Mouse (Mus musculus) kidney, adult 11 months (tissue): ENCODE measurements around the gene Kpna2.
"Not testable (repeated sequence)": the region's sequence is repeated elsewhere in the genome, so short reads cannot be mapped to it uniquely, and the experiment has no call there.

Experiments used
- DNase-seq: peaks from one replicate; pipeline ENCODE4 v3.0.0; 2022

Gene Kpna2

DNA sequence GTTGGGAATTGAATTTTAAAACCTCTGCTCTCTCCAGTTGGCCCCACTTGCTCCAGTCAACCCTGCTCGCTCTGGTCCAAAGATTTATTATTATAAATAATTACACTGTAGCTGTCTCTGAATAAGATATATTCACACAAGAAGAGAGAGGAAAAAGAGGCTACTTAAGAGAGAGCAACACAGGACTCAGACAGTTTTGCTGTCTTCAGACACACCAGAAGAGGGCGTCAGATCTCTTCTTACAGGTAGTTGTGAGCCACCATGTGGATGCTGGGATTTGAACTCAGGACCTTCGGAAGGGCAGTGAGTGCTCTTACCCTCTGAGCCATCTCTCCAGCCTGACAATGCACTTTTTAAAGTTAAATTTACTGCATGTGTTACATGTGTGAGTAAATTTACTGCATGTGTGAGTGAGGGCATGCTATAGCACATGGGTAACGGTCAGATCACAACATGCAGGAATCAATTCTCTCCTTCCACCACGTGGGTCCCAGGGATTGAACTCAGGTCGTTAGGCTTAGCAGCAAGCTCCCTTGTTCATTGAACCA lies 18.1 kb upstream of the Kpna2 start:
- no peak for DNase-seq

DNA sequence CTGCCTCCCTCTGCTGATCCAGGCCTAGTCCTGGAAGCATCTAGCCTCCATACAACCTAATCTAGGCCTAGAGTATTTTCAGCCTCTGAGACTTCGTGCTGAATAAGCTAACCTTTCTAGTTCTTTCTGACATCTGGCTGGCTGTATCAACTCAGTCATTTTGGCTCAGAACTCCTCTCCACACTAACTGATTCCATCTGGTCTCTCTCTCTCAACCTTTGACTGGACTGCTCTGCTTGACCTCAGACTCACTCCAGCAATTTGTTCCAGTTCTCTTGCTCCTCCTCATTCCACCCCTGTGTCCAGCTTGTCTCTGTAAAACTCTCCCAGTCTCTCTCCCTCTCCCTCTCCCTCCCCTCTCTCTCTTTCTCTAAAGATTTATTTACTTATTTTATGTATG lies 17.6 kb upstream of the Kpna2 start:
- peak; percentile 65 for DNase-seq

DNA sequence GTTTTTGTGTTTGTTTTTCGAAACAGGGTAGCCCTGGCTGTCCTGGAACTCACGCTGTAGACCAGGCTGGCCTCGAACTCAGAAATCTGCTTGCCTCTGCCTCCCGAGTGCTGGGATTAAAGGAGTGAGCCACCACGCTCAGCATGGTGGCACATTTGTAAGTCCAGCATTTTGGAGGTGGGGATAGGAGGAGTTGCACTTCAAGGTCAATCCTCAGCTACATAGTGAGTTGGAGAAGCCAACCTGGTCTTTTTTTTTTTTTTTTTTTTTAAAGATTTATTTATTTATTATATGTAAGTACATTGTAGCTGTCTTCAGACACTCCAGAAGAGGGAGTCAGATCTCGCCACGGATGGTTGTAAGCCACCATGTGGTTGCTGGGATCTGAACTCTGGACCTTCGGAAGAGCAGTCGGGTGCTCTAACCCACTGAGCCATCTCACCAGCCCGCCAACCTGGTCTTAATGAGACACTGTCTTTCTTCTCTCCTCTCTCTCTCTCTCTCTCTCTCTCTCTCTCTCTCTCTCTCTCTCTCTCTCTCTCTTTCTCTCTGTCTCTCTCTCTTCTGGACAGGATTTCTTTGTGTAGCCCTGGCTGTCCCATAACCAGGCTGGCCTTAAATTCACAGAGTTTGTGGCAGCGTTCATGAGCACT lies 16.3 kb upstream of the Kpna2 start:
- DNase-seq = not testable (repeated sequence)

DNA sequence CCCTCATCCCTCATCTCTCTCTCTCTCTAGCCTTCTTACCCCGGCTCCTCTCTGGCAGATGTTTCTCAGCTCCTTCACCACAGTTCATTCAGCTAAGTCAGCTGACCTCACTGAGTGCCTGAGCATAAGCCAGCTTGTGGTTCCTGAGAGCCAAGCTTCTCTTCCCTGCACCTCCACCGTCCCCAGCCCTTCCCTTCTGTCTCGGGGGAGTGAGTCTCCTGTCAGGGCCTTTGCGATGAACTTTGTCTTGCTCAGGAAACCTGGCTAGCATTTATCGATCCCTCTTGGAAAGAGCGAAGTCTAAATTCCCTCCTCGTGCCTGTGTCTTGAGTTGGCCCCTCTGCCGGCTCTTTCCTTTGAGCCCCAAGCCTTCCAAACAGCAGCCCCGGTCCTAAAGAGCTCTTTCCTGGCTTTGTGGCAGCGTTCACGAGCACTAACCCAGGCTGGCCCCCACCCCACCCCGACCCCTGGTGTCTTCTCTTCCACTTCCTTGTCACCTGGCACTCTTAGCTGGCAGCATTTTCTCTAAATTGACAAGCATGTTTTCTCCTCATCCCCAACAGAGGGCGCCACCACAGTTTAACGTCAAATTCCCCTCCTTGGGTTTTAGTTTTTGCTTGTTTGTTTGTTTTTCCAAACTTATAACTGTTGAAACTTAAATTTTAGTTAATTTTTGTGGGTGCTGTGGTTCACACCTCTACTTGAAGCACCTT lies 15.4 kb upstream of the Kpna2 start:
- no peak for DNase-seq

DNA sequence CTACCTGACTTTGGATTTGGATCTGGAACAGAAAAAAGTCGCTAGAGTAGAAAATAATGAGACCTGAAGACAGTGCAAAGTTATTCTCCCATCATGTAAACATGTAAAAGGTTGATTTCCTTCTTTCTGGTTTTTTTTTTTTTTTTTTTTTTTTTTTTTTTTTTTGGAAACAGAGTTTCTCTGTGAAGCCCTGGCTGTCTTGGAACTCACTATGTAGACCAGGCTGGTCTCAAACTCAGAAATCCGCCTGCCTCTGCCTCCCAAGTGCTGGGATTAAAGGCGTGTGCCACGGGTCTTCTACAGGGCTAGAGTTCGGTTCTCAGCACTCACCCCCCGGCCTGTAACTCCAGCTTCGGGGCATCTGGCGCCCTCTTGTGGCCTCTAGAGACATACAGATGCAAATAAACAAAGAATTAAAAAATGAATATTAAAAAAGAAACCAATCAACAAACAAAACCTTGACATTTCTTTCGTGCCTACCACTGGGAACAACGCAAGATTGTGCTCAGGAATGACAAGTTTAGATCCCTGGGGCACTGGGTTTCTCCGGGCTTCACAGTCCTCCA lies 14.8 kb upstream of the Kpna2 start:
- no peak for DNase-seq

DNA sequence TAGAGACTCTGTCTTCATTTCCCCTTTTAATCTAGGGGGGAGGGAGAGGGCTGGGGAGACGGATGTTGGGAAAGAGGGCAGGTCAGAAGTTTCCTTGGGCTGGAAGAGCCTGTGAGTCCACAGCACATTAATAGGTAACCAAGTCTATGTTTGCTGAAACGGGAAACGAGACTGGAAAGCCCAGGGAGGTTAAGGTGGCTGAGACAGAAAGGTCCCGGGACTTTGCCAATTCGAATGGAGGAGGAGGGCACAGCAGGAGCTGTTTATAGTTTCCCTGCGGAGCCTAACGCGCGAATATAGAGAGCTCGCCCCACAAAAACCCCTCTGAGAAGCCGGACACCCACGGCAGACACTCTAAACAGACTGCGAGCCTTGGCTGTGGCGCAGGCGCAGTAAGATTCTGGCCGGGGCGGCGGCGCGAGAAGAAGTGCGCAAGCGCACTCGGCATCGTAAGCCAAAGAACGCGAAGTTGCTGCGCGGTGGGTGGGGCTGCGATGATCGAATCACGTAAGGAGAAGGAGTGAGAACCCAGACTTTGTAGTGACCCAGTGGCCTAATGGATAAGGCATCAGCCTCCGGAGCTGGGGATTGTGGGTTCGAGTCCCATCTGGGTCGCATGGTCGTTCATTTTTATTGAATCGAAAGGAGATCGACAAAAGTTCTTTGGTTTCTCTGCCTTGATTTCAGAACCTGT lies 13.1 kb upstream of the Kpna2 start:
- DNase-seq = peak; percentile 98

DNA sequence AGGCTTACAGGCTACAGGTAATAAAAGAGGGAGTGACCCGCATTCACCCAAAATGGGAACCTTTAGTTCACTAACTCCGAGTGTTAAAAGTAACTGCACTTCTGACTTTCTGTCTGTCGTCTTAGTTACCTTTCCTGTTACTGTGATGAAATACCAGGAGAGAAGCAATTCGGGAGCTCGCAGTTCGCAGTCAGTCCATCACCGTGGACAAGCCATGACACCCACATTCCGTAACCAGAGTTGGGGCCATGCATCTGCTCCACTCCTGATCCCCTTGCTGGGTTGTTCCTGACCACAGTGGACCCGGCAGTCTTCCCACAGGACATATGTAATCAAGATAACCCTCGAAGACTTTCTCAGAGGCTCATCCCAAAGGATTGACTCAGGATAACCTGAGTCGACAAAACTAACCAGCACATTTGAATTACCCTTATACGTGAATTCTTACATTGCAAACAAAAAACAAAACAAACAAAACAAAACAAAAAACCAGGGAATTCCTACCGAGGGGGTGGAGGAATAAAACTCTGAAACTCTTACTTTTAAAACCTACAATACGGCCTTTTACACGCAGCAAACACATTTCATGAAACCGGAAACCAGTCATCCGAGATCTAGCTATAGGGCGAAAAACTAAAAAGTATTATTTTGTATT lies 12.5 kb upstream of the Kpna2 start:
- DNase-seq = no peak

DNA sequence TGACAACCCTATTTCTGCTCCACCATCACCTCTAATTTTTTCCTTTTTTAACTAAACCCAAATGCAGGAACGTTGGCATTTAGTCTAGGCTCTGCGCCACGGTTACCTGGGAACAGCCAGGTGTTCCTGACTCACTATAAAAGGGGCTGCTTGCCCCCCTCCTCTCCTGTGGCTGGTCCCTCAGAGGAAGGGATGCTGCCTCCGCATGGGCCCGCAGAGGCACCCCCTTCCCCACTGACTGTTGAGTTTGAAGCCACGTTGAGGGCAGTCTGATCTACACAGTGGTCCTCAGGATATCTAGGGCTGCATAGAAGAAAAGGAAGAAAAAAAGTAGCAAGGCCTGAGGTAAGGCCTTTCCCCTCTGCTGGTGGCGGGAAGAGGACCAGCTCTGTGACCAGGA lies 11.8 kb upstream of the Kpna2 start:
- no peak for DNase-seq

DNA sequence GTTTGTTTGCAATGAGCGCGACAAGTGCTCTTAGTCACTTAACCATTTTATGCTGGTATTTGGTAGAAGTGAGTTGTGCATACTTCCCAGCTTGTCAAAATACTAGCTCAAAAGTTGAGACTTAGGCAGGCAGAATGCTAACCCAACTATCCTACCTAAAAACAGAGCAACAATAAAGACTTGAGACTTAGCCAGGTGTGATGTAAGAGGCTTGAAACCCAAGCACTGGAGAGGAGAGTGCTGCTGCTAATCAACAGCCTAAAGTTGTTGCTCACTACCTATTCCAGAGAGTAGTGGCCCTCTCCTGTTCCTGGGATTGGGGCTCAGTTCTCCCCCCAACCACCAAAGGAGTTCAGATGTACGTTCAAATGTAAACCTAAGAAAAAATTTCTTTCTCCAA lies 11.1 kb upstream of the Kpna2 start:
- DNase-seq = no peak

DNA sequence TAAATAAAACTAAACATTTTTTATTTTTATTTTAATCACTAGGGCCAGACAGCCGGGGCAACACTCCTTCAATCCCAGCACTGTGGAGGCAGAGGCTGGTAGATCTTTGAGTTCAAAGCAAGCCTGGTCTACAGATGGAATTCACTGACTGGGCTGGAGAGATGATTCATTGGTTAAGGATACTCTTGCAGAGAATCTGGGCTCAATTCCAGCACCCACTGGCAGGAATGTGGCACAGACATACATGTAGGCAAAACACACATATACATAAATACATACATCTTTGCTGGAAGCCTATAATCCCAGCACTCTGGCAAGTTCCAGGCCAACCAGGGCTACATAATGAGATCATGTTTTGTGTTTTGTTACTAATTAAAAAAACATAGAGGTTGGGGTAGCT lies 6.2 kb upstream of the Kpna2 start:
- DNase-seq = no peak

DNA sequence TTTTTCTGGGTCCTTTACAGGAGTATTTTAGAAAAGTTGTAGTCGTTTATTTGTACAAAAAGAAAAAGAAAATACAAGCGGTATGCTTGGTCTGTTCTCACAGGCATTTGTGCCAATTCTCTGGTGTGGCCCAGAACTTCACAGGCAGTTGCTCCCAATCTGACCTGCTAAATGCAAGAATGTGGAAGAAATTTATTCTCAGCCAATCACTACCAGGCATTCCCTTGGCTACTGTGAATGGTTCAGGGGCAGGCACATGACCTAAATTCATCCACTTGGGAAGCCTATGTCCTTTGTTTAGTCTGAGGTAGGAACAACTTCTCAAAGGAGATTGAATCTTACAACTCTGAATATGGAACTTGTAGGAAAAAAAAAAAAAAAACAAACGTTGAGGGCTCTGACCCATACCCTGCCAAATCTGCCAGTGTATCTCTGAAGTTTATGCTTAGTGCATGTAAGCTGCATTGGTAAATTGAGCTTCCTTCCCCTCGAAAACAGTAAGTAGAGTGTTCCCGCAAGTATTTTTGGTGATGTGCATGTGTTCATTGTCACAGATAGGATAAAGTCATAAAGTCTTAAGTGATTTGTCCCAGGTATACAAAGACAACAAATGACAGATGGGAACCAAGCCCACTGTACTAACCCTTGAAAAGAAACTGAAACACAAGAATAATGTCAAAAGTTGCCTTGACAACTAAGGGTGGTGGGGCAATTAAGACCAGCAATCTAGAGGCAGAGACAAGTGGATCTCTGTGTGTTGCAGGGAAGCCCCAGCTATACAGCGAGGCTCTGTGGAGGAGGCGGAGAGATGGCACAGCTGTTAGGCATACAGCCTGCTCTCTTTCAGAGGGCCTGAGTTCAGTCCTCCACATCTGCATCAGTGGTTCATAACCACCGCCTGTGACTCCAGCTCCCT lies 2.7 kb upstream of the Kpna2 start:
- peak; percentile 64 for DNase-seq

DNA sequence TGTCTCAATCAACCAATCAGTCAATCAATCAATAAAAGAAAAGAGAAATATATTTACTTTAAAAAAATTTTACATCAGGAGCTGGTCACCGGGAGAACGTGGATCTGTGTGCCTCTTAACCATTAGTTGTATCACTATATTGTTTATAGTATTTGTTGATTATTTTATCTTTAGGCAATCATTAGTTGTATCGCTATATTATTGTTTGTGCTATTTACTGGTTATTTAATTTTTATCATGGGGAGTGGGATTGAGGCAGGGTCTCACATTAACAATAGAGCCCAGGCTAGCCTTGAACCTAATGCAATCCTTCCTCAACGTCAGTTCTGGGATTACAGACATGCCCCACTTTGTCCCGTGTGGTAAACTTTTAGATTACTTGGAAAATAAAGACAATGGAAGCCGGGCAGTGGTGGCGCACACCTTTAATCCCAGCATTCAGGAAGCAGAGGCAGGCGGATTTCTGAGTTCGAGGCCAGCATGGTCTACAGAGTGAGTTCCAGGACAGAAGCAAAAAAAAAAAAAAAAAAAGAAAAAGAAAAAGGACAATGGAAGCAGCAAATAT lies 690 bp upstream of the Kpna2 start:
- no peak for DNase-seq

DNA sequence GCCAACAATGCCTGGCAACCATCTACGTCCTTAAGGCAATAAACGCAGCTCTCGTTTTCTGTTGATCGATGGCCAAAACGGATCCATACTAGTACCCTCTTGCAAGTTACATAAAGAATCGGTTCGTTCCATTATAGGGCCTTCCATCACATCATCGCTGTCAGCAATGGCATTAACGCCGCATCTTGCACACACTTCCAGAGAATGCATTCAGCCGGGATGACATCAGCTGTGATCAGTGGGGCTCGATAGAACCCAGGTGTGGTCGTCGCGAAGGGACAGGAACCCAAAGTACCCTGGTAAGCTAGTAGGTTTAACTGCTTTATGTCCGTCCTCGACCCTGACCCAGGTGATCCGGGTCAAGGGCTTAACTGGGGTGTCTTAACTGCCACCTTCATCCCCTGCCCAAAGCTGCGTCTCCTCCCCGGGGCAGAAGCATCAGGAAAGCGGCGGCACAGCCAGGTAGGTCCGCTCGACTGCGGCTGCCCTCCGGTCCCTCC lies 640 bp downstream of the Kpna2 start:
- no peak for DNase-seq

DNA sequence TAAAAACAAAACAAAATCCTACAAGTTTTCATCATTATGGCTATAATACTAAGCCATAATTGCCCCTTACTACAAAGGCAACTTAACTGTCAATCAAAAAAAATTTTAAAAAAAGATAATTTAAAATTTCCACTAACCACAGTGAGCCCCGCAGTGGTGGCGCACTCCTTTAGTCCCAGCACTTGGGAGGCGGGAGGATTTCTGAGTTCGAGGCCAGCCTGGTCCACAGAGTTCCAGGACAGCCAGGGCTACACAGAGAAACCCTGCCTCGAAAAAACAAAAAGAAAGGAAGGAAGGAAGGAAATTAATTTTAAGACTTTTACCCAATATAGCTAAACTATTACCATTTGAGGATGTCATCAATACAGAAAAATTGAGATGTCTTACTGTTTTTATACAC lies 1.4 kb downstream of the Kpna2 start:
- DNase-seq = no peak

DNA sequence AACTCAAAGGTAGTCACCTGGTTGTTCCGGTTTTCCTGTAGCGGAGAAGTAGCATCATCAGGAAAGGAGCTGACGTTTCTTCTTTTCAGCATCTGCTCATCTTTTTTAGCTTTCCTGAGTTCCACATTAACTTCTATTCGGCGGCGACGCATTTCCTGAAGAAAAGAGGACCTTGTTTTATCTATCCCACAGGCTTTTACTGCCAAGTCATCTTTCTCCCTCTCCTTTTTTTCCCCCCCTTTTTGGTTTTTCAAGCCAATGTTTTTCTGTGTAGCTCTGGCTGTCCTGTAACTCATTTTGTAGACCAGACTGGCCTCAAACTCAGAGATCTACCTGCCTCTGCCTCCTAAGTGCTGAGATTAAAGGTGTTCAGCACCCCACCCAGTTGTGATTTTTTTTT lies 2.8 kb downstream of the Kpna2 start:
- DNase-seq = not testable (repeated sequence)

DNA sequence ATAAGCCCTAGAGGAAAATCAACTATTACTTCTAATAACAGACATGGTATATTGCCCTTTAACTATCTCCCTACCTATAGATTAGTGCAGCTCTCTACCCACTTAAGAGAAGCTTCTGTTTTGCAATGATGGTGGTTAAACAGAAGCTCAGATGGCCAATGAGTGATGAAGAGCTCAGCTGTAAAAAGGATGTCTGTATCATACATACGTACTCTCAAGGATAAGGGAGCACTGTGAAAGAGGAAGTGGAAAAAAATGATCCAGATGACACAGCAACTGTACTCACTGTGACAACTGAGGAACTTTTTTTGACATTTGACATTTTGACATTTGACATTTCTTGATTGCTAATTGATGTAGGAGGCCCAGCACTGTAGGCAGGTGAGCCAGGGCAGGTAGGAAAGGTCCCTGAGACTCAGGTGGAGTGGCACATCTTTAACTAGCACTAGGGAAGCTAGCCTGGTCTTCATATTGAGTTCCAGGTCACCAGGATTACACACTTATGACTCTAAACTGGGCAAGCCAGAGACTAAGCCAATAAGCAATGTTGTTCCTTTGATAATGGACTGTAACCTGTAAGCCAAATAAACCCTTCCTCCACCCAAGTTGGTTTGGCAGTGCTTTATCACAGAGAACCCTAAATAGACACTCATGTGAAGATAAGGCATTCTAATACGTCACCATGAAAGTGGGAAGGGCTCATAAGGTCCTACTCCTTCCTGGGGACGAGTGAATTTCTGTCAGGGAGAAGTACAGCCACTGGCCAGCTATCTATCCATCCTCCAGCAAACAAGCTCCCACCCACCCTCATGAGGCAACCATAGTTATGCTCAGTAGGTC lies 4.9 kb downstream of the Kpna2 start:
- no peak for DNase-seq

DNA sequence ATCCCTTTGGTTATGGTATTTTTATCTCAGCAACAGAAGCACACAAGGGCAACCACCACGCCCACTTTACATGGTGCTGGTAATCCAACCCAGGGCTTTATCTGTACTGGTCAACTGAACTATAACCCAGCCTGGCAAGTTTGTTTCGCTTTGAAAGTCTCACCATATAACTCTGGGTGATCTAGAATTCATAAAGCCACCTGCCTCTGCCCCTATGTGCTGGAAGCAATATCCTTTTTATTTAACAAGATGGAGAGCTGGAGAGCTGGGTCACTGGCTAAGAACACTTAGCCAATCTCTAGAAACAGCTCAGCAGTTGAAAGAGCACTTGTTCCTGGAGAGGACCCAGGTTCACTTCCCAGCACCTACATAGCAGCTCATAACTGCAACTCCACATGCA lies 12.0 kb downstream of the Kpna2 start:
- no peak for DNase-seq

DNA sequence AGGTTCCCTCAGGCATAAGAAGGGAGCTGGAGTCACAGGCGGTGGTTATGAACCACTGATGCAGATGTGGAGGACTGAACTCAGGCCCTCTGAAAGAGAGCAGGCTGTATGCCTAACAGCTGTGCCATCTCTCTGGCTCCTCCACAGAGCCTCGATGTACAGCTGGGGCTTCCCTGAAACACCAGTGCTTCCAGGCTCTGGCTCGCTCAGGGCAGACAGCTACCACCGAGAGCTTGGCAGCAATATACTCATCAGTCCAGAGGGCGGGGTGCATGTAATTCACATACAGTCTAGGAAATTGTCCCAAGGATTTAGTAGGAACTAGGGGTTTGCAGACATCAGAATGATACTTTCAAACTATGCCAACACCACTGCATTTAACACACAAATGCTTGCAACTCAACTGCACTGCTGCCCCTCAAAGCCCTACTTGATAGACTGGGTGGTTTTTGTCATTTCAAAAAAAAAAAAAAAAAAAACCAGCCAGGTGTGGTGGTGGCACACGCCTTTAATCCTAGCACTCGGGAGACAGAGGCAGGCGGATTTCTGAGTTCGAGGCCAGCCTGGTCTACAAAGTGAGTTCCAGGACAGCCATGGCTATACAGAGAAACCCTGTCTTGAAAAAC lies 13.2 kb downstream of the Kpna2 start:
- DNase-seq = not testable (repeated sequence)

DNA sequence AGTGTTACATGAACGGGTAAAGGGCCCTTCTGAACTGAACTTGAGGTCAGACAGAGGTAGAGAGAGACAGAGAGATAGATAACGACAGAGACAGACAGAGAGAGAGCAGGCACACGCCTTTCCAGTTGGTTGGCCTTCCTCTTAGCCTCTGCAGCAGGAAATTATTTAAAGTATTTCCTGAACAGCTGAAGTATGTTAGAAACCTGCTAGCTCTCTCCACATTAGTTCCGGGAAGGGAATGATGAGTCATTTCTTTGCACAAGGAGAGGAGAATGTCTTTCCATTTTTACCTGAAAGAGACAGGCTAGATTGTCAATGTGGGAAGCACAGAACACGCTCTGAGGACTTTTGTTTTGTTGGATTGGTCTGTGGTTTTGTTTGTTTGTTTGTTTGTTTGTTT lies 17.0 kb downstream of the Kpna2 start:
- no peak for DNase-seq

DNA sequence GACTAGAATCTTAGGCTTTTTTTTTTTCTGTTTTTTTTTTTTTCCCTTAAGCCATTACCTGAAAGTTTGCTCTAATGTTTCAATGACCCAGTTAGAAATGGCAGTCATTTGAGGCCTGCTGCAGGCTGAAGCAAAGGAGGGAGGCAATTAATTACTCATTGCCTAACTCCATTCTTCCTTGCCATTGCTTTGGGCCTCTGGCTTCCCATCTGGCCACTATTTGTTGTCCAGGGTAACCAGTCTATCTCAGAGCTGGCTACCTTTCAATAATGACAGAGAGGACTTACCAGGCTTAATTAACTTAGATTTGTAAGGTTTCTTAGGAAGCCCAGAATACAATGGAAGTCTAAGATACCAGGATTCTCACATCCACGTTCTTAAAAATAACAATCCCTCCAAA lies 17.6 kb downstream of the Kpna2 start:
- no peak for DNase-seq
